Mouse (Mus musculus) mature B cell (primary cell): Measurements from ENCODE around the gene Thada.

ENCODE experiments used
- in situ Hi-C: fragments of 300-500 bp; cut with MboI; formaldehyde crosslinking; loops from 2 replicates; pipeline ENCODE4 v1.14.3; 2019

Thada gene

GRCm38 (mm10) chr17:84465753-84466608, at the start of gene Thada:
TSS of gene Thada (minus strand) at chr17:84466205.
- in situ Hi-C loops = no loop called here

GRCm38 (mm10) chr17:84512516-84513085, 46.6 kb upstream of the Thada start:
- in situ Hi-C loops = no loop called here

- in situ Hi-C loops = no loop called here
Observed at GRCm38 (mm10) chr17:84511682-84512515, 45.9 kb upstream of the Thada start, which contains the start of gene Plekhh2. TSS of gene Plekhh2 (plus strand) at chr17:84511895.

GRCm38 (mm10) chr17:84510961-84511639, 45.1 kb upstream of the Thada start:
- in situ Hi-C loops = no loop called here

- in situ Hi-C loops = no loop called here
Observed at GRCm38 (mm10) chr17:84510355-84510754, 44.4 kb upstream of the Thada start.

GRCm38 (mm10) chr17:84509176-84509575, 43.2 kb upstream of the Thada start:
- in situ Hi-C loops = no loop called here

- in situ Hi-C loops = no loop called here
Observed at GRCm38 (mm10) chr17:84508736-84509135, 42.7 kb upstream of the Thada start.

GRCm38 (mm10) chr17:84505922-84506321, 39.9 kb upstream of the Thada start:
- in situ Hi-C loops = no loop called here

- in situ Hi-C loops = no loop called here
Observed at GRCm38 (mm10) chr17:84502341-84502740, 36.3 kb upstream of the Thada start.

- in situ Hi-C loops = loop anchor here (25.0 kb wide), 1 partner anchor 1461 kb away; no protein-coding TSS in a partner anchor
Observed at GRCm38 (mm10) chr17:84498639-84499038, 32.6 kb upstream of the Thada start.

- in situ Hi-C loops = loop anchor here (25.0 kb wide), 1 partner anchor 1461 kb away; no protein-coding TSS in a partner anchor
Observed at GRCm38 (mm10) chr17:84497972-84498604, 32.1 kb upstream of the Thada start.

GRCm38 (mm10) chr17:84497559-84497958, 31.6 kb upstream of the Thada start:
- in situ Hi-C loops = loop anchor here (25.0 kb wide), 1 partner anchor 1460 kb away; no protein-coding TSS in a partner anchor

- in situ Hi-C loops = loop anchor here (25.0 kb wide), 1 partner anchor 1460 kb away; no protein-coding TSS in a partner anchor
Observed at GRCm38 (mm10) chr17:84497026-84497425, 31.0 kb upstream of the Thada start.

GRCm38 (mm10) chr17:84492255-84492880, 26.4 kb upstream of the Thada start:
- in situ Hi-C loops = loop anchor here (25.0 kb wide), 1 partner anchor 1455 kb away; no protein-coding TSS in a partner anchor

- in situ Hi-C loops = loop anchor here (25.0 kb wide), 1 partner anchor 1450 kb away; no protein-coding TSS in a partner anchor
Observed at GRCm38 (mm10) chr17:84487415-84487814, 21.4 kb upstream of the Thada start.

GRCm38 (mm10) chr17:84483673-84484320, 17.8 kb upstream of the Thada start:
- in situ Hi-C loops = loop anchor here (25.0 kb wide), 1 partner anchor 1446 kb away; no protein-coding TSS in a partner anchor

GRCm38 (mm10) chr17:84482831-84483230, 16.8 kb upstream of the Thada start:
- in situ Hi-C loops = loop anchor here (25.0 kb wide), 1 partner anchor 1446 kb away; no protein-coding TSS in a partner anchor

- in situ Hi-C loops = loop anchor here (25.0 kb wide), 1 partner anchor 1443 kb away; no protein-coding TSS in a partner anchor
Observed at GRCm38 (mm10) chr17:84480464-84481355, 14.7 kb upstream of the Thada start.
